Mouse (Mus musculus): ENCODE measurements around the gene Snhg11.
A peak's percentile ranks its signal among the peaks of the same experiment; 100 is the strongest.

Gene Snhg11

GRCm38 (mm10) chr2:158375443-158376122 is at the start of gene Snhg11:
Gene Snhg11 (plus strand): TSS chr2:158375638.
- peak; percentile 28 to 67 for DNase-seq

DNA sequence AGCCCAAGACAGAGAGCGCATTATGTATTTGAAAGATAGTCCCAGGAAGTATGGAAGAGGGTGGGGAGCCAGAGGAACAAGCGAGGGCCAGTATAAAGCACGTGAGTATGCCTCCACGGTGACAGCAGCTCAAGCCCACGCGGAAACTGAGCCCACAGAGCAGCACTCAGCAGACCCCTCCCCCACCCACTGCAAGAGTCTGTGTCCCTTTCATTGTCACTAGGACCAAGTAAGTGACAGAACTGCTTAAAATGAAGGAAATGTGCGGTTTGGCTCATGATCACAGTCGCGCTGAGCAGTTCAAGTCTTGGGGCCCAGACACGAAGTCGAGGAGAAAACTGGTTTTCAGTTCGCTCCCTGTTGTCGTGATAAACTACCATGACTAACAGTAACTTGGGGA is 41.1 kb upstream of the Snhg11 start:
- no peak for DNase-seq

DNA sequence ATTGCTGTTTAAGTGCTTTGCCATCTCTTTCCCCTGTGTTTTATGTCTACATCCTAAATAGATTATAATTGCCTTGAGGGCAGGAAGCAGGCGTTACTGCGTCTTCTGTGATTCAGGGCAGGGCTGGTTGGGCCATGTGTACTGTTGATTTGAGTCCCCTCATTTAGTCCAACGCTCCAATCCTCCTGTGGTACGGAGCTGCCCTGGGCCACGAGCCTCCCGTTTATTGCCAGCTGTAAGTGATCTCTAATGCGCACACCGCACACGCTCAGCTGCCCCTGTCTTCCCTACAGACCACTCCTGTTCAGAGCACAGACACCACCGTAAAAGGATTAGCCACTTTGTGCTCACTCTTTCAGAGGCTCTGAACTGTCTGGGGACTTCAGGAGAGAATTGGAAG is 37.7 kb upstream of the Snhg11 start:
- DNase-seq = no peak

DNA sequence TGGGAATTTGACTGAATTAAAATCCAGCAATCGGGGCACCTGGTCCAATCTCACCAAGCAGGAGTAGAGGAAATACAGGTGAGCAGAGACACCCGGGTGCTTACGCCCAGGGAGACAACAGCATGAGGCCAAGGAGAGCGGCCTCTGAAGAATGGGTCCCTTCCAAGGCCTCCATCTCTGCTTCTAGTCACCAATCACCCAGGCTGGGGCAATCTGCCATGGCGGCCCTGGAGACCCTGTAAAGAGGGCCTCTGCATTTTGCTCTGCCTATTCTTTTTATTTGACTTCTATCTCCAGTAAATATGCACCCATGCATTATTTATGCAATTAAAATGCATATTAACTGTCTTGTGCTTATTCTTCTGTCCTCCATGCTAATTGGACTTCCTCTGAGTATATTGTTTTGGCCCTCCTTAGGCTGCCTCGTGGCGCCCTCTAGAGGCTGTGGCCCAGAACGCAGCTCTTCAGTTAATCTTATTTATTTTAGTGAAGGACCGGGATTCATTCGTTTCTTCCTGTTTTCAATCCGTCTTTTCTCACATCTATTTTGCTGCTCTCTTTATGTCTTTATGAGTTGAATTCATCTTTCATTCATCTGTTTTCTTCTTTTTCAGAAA is 35.4 kb upstream of the Snhg11 start:
- DNase-seq = peak; percentile 32 to 77

GRCm38 (mm10) chr2:158341324-158341723 is 34.1 kb upstream of the Snhg11 start:
- DNase-seq = no peak

DNA sequence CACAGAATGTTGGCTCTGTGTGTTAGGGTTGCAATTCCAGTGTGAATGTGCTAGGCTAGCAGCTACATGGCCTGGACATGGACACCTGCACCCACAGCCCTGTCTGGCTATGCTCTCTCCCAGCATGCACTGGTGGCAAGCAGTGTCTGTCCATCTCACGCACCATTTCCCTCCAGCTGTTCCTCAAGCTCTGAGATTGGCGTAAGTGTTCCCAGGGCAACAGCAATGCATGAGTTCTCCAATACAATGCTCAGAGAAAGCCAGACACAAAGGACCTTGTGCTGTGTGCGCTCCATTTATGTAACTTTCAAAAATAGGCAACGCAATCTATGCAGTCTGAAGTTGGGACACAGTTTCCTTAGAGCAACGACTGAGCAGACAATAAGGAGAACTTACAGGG is 31.9 kb upstream of the Snhg11 start:
- DNase-seq = no peak

GRCm38 (mm10) chr2:158346467-158346866 is 29.0 kb upstream of the Snhg11 start:
- DNase-seq = no peak

DNA sequence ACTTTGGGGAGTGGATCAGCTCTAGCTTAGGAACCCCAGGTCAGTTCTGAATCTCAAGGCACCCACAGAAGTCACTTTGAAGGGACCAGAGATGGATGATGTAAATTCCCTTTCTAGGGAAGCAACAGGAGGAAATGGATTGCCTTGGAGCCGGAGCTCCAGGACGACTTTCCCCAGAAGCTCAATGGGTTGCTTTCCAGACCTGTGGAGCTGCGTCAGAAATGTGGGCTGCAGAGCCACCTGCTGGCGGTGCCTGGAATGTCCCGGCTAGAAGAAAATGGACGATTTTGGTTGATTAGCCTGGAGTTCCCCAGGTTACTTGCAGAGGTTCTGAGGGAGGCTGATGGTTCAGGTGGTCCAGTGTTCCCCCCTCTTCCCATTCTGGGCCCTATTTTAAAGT is 27.6 kb upstream of the Snhg11 start:
- peak; percentile 61 to 86 for DNase-seq

GRCm38 (mm10) chr2:158352801-158353520 is 22.5 kb upstream of the Snhg11 start:
- no peak for DNase-seq

GRCm38 (mm10) chr2:158354348-158355114 is 20.9 kb upstream of the Snhg11 start:
- DNase-seq = no peak

- DNase-seq = no peak
Measured at GRCm38 (mm10) chr2:158355238-158355637, 20.2 kb upstream of the Snhg11 start.

DNA sequence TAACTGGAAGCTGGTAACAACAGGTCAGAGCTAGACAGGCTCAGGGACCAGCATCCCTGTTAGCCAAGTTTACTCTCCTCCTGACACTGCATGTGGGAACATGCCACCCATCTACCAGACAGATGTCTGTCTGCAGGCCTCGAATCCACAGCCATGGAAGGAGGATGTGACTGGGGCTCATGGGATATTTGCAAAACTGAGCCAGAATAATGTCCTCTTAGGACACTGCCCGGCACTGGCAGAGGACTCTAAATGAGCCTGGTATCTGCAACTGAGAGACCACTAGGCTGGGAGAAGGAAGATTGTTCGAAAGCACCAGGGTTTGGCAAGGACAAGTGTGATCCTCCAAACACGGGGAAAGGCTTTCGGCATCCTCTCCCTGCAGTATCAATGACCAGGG is 19.3 kb upstream of the Snhg11 start:
- DNase-seq = no peak

DNA sequence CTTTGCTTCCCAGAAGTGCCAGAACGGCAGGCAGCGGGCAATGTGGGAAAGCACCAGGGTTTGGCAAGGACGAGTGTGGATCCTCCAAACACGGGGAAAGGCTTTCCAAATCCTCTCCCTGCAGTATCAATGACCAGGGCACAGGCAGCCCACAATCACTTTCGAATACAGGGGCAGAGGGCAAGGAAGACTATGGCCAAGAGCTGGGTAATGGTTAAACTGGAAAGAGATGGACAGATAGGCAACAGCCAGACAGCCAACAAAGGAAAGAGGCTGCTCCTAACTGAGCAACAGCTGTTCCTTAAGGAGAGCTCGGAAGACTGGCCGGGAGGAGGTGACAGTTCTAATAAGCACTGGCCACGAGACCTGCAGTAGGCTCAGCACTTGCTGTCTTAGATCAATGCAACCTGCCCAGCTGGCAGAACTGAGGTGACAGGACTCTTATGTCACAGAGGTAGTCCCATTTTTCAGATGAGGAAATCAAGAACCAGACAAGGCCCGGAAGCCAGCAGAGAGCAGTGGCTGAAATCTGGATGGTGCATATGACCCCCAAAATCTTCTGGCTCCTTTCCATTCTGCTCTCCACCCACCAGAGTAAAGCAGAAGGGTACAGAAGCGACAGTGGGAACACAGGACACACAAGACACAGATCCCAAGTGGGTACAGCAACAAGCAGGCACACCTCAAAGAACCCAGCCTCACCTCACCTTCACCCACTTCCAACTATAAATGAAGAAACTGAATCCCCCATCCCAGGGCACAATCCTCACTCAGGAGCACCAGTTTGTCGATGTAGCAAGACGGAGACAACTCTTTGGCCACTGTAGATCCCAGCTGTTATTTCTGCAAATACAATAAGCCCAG is 15.4 kb upstream of the Snhg11 start:
- peak; percentile 37 to 62 for DNase-seq

DNA sequence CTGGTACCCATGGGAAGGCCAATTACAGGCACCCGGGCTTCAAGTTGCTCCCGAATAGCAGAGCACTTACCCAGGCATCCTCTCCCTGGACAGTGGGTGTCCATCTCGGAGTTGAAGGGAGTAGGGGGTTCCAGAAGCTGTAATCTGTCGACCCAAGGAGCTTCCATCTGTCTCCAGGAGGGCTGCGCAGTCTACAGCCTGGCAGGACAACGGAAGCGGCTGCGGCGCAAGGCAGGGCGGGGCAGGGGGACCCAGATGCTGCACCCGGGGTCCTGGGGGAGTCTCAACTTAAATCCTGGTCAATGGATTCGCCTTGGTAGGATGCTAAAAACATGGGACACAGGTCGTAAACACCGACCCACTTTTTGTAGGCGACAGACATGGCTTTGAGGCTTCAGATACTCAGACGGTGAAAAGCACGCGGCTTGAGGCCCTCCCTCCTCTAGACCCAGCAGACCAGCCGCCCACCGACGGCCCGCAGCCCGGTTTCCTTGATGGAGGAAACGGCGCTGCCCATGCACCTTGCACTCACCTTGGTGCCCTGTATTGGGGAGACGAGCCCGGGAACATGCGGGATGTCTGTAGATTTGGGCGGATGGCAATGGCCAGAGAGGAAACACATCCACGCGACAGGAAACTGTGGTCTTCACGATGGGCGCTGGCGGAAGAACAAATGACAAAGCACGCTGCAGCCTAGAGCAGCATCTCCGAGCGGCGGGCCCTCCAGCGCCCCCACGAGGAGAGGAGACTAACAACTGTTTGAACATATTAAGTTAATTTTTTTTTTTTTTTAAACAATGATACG is 14.4 kb upstream of the Snhg11 start:
- peak; percentile 87 to 93 for DNase-seq

DNA sequence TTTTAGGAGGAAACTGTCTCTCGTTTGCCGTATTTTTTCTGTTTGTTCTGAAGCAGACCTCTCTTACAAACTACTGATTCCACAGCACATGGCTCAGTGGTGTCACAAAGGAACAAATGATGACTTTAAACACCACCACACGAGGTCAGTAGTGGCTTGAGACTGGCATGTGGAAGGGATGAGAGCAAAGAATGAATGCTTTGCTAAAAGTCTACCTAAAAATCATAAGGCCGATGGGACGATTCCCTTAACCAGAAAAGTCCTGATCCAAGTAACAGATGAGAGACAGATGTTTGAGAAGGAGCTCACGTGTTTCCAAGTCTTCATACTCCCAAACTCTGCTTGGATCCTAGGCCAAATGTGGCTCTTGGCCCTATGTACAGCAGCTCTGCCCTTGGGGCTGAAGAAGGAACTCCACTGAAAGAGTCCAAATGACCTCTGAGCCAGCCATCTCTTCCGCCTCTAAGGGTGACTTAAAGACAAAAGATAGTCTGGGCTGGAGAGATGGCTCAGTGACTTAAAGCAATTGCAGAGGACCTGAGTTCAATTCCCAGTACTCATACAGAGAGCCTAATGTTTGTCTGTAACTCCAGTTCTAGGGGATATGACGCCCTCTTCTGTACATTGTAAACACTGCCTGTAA is 13.6 kb upstream of the Snhg11 start:
- DNase-seq = no peak

DNA sequence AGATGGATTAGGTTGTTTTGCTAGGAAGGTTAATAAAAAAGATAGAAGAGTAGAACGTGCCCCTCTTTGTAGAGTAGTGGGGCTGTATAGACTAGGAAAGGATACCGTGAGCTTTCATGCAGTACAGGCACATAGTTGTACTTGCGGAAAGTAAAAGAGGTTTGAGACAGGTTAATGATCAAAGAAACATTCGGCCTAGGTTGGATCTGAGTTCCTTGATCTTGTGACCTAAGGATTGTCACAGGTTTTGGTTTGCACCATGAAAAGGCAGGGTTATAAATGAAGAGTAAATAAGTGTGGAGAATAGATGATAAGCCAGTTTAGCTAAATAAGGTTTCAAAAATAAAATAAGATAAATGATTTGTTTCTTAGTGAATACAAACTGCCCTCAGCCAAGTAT is 11.3 kb upstream of the Snhg11 start:
- peak in 1 of 2 experiments; percentile 43 for DNase-seq

GRCm38 (mm10) chr2:158365099-158365850 is 10.2 kb upstream of the Snhg11 start:
- no peak for DNase-seq

- DNase-seq = no peak
Measured at GRCm38 (mm10) chr2:158367654-158368053, 7.8 kb upstream of the Snhg11 start.

DNA sequence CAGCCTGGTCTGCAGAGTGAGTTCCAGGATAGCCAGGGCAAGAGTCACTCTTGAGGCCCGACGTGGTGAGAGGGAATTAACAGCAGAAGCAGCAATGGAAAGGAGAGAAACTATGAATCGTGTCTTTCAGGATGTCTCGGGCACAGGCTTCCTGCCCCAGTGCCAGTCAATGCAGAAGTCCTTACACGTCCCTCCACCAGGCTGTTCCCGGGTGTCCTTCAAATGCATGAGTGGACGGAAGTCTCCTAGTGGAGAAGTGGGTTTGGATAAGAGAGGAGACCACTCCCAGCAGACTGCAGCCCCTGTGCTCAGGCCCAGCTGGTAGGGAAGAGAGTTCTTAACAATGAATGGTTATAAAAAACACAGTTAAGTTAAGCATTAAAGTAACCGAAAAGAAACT is 7.1 kb upstream of the Snhg11 start:
- no peak for DNase-seq
